Mouse (Mus musculus): Measurements from ENCODE around the gene Rem2.

The Rem2 gene

GRCm38 (mm10) chr14:54475941-54476844 lies at the start of gene Rem2:
TSS of gene Rem2 (plus strand) at chr14:54476100.
- DNase-seq (ENCODE audit: low read depth, low spot score) = peak; percentile 85

- peak; percentile 78 for DNase-seq (ENCODE audit: low read depth, low spot score)
Observed at GRCm38 (mm10) chr14:54426689-54427398, 49.1 kb upstream of the Rem2 start, which contains the start of gene Mrpl52. TSS of gene Mrpl52 (plus strand) at chr14:54426909.

GRCm38 (mm10) chr14:54427696-54428095 lies 48.2 kb upstream of the Rem2 start:
- DNase-seq (ENCODE audit: low read depth, low spot score) = no peak

DNA sequence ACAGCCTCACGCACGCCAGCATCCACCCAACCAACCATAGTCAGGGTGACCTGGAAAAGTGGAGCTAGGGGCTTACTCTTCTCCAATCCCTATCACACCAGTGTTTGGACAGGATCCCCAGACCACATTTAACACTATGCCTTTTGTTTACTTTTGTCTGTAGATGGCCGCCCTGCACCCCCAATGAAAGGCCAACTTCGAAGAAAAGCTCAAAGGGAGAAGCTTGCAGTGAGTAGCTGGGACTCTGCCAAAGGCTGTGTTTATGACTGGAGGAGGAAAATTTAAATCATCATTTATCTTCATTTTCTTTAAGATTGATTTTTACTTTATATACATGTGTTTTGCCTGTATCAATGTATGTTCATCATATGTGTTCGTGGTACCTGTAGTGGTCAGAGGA lies 47.5 kb upstream of the Rem2 start:
- DNase-seq (ENCODE audit: low read depth, low spot score) = no peak

DNA sequence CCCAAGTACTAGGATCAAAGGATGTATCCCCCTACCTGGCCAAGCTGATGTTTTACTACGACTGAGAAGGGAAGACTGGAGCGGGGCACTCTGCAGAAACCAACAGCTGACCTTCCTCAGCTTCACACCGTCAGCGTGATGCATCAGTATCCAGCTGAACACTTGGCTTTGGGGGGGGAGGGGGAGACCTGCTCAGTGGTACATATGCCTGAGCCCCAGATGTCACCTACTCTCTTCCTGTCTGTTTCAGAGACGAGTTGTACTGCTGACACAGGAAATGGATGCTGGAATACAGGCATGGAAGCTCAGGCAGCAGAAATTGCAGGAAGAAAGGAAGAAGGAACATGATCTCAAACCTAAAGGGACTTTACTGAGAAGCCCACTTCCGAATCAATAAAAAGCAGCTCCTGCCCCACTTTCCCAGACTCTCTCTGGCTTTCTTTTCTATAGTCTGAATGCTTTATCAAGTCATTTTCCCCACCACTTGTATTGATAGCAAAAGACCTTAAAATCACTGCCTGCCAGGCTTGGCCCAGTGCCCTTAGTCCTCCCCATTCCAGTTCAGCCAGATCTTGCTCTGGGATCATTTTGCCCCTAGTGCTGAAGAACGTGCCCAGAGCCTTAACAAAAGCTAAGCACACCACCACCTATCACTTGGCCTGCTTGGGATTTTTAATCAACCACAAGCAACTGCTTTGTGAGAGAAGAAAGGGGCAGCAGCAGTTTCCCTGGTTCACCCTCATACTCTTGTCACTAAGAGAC lies 46.4 kb upstream of the Rem2 start:
- DNase-seq (ENCODE audit: low read depth, low spot score) = no peak

GRCm38 (mm10) chr14:54430406-54431145 lies 45.3 kb upstream of the Rem2 start:
- no peak for DNase-seq (ENCODE audit: low read depth, low spot score)

- no peak for DNase-seq (ENCODE audit: low read depth, low spot score)
Observed at GRCm38 (mm10) chr14:54431334-54432077, 44.4 kb upstream of the Rem2 start, which contains the start of gene Mmp14. TSS of gene Mmp14 (plus strand) at chr14:54431612.

- no peak for DNase-seq (ENCODE audit: low read depth, low spot score)
Observed at GRCm38 (mm10) chr14:54432078-54432836, 43.6 kb upstream of the Rem2 start.

- no peak for DNase-seq (ENCODE audit: low read depth, low spot score)
Observed at GRCm38 (mm10) chr14:54432837-54433830, 42.8 kb upstream of the Rem2 start.

DNA sequence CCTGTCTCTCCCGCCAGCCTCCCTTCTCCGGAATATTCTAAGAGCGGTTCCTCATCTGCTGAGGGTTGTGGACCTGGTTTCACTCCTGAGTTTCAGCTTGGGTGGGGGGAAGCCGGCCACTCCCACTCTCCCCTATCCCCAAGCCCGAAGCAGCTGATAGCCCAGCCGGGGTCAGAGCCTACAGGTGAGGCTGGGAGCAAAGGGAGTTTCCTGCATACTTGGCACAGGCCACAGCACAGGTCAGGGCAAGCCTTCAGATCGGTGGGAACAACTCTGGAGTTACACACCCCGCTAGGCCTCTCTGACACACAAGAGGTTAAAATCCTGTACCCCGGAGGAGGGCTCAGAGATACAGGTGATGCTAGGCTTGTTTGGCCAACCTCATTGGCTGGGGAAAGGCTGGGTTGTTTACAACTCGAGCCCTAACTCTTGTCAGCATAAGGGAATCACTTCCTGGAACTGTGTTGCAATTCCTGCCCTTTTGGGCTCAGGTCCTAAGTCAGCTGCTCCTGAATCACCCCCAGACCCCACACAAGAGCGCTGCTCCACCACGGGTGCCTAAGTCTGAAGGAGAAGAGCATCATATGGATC lies 41.9 kb upstream of the Rem2 start:
- no peak for DNase-seq (ENCODE audit: low read depth, low spot score)

DNA sequence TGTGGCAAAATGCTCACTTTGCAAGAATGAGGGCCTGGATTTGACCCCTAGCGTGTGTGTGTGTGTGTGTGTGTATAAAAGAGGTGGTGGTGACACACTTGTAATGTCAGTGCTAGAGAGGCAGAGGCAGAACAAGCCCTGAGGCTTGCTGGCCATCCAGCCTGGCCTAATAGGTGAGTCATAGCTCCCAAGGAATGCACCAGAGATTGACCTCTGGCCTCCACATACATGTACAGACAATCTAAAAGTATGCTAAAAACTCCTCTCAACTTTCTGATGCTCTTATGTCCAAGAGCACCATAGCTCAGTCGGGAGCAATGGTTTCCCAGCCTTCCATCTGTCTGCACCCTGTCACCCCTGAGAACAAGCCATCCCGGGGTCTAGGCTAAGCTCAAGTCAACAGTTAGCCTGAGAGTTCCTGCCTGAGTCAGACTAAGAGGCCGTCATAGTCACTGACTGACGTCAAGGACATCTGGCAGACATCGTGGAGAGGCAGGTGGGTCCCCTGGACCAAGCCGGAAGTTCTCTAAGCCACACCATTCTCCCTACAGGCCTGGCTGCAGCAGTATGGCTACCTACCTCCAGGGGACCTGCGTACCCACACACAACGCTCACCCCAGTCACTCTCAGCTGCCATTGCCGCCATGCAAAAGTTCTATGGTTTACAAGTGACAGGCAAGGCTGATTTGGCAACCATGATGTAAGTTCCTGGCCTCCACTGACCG lies 40.5 kb upstream of the Rem2 start:
- no peak for DNase-seq (ENCODE audit: low read depth, low spot score)

GRCm38 (mm10) chr14:54439155-54439554 lies 36.7 kb upstream of the Rem2 start:
- no peak for DNase-seq (ENCODE audit: low read depth, low spot score)

DNA sequence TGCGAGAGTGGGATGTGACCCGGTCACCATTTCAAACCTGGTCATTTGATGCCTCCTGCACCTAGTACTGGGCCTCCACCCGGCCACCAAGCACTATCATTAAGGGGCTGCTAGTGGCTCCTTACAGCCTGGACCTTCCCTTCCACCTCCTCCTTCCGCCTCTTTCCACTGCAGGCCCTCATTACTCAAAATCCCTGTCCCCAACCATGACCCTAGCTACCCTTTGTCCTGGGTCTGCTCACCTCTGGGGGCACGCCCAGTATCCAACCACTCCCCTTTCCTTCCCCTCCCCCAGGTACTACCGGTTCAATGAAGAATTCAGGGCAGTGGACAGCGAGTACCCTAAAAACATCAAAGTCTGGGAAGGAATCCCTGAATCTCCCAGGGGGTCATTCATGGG lies 36.3 kb upstream of the Rem2 start:
- no peak for DNase-seq (ENCODE audit: low read depth, low spot score)

DNA sequence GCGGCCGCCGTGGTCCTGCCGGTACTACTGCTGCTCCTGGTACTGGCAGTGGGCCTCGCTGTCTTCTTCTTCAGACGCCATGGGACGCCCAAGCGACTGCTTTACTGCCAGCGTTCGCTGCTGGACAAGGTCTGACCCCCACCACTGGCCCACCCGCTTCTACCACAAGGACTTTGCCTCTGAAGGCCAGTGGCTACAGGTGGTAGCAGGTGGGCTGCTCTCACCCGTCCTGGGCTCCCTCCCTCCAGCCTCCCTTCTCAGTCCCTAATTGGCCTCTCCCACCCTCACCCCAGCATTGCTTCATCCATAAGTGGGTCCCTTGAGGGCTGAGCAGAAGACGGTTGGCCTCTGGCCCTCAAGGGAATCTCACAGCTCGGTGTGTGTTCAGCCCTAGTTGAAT lies 35.4 kb upstream of the Rem2 start:
- DNase-seq (ENCODE audit: low read depth, low spot score) = no peak

DNA sequence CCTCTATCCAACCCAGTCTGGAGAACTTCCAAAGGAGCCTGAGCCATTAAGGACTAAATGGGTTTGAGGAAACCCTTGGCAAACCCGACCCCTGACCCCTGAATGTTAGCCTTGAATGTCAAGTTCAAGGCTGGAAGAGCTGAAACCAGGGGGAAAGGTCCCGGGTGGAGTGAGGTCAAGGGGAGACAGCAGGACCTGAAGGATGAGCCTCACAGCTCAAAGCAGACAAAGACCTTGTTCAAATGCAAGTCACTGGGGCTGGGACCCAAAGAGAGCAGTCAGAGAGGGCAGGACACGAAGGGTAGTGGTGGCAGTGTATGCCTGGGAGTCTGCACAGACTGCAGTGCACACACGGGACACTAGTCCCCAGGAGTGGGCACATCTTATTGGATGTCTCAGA lies 34.5 kb upstream of the Rem2 start:
- DNase-seq (ENCODE audit: low read depth, low spot score) = no peak

GRCm38 (mm10) chr14:54442548-54442947 lies 33.4 kb upstream of the Rem2 start:
- DNase-seq (ENCODE audit: low read depth, low spot score) = no peak

DNA sequence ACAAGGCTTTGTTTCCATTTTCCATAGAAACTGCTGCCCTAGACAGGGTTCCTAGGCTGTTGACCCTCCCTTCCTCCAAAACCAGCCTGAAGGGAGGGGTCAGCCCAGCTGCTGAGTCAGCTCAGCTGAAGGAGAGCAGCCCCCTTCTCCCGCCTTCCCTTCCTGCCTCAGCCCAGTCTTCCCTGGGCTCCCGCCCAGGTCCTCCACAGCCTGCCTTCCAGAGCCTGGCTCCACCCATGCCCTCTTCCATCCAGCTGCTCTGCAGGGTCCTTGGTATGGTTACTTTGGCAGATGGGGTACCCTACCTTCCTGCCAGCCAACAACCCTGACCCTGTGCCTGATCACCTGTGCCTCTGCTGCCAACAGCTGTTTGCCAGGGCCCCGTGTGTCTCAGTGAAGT lies 32.7 kb upstream of the Rem2 start:
- no peak for DNase-seq (ENCODE audit: low read depth, low spot score)
